Mouse (Mus musculus) MEL (cell line): ENCODE measurements around the gene Tsfm. TPM values are rescaled to one million over a fixed set of nuclear protein-coding genes. Genes with fewer than 3 reads are reported as not detected.

Source experiments
- DNase-seq: peaks from one replicate; pipeline ENCODE4 v3.0.0; 2011; ENCODE audit warnings: low read depth, low spot score
- H3K27ac ChIP-seq: 2 replicates; pipeline ENCODE4 v1.5.1; 2012; ENCODE audit warnings: low read depth, mild to moderate bottlenecking, control low read depth, low read length, moderate library complexity; ENCODE audit not compliant: control insufficient read depth
- H3K27me3 ChIP-seq, 2 experiments: fragments of 150-350 bp in 1 of 2; sonication (generic) in 1 of 2; 2 replicates each; pipeline ENCODE4 v1.6.1; 2012; ENCODE audit warnings: low read length in 2 of 2, mild to moderate bottlenecking in 2 of 2, improper control_type of control experiment in 1 of 2, moderate library complexity in 1 of 2; ENCODE audit not compliant: insufficient read depth in 2 of 2, control insufficient read depth in 1 of 2
- H3K36me3 ChIP-seq, 2 experiments: 2 replicates each; pipeline ENCODE4 v1.6.1; 2012 to 2014; ENCODE audit warnings: low read length in 2 of 2, improper control_type of control experiment in 1 of 2, inconsistent platforms in 1 of 2, mild to moderate bottlenecking in 1 of 2; ENCODE audit not compliant: insufficient read depth in 2 of 2, control insufficient read depth in 1 of 2
- H3K4me1 ChIP-seq, 2 experiments: fragments of 150-350 bp in 1 of 2; sonication (generic) in 1 of 2; 2 replicates each; pipeline ENCODE4 v1.6.1; 2012; ENCODE audit warnings: low read length in 2 of 2, improper control_type of control experiment in 1 of 2, mild to moderate bottlenecking in 1 of 2; ENCODE audit not compliant: insufficient read depth in 2 of 2, control insufficient read depth in 1 of 2
- H3K4me3 ChIP-seq, 2 experiments: fragments of 150-350 bp in 1 of 2; sonication (generic) in 1 of 2; 2 replicates each; pipeline ENCODE4 v1.5.1; 2012; ENCODE audit warnings: low read depth in 2 of 2, low read length in 2 of 2, mild to moderate bottlenecking in 2 of 2, moderate library complexity in 2 of 2, control low read depth in 1 of 2, improper control_type of control experiment in 1 of 2; ENCODE audit not compliant: control insufficient read depth in 1 of 2, insufficient read depth in 1 of 2
- H3K79me2 ChIP-seq: 2 replicates; pipeline ENCODE4 v1.6.1; 2012; ENCODE audit warnings: mild to moderate bottlenecking, low read length, moderate library complexity; ENCODE audit not compliant: control insufficient read depth, poor library complexity, insufficient read depth
- H3K9ac ChIP-seq: 2 replicates; pipeline ENCODE4 v1.6.1; 2012; ENCODE audit warnings: low read depth, mild to moderate bottlenecking, control low read depth, low read length, moderate library complexity; ENCODE audit not compliant: control insufficient read depth, poor library complexity, severe bottlenecking
- H3K9me3 ChIP-seq: fragments of 150-350 bp; sonication (generic); replicated peaks from 2 replicates; pipeline ENCODE4 v1.6.1; 2012; ENCODE audit warnings: mild to moderate bottlenecking, low read length, improper control_type of control experiment, moderate library complexity; ENCODE audit not compliant: insufficient read depth
- CHD2 ChIP-seq: IDR thresholded peaks from 2 replicates; pipeline ENCODE4 v1.6.1; 2011; ENCODE audit warnings: low read length, improper control_type of control experiment
- E2F4 ChIP-seq: IDR thresholded peaks from 2 replicates; pipeline ENCODE4 v1.6.1; 2011; ENCODE audit warnings: low read depth, low read length, improper control_type of control experiment, borderline replicate concordance
- ETS1 ChIP-seq: IDR thresholded peaks from 2 replicates; pipeline ENCODE4 v1.6.1; 2012; ENCODE audit warnings: low read depth, mild to moderate bottlenecking, inconsistent platforms, low read length, improper control_type of control experiment, moderate library complexity
- GATA1 ChIP-seq: IDR thresholded peaks from 2 replicates; pipeline ENCODE4 v1.6.1; 2011; ENCODE audit warnings: low read depth, low read length, improper control_type of control experiment
- MAFK ChIP-seq: IDR thresholded peaks from 2 replicates; pipeline ENCODE4 v1.6.1; 2011; ENCODE audit warnings: low read depth, mild to moderate bottlenecking, low read length, improper control_type of control experiment, borderline replicate concordance
- MAX ChIP-seq: IDR thresholded peaks from 2 replicates; pipeline ENCODE4 v1.6.1; 2011; ENCODE audit warnings: low read length, improper control_type of control experiment
- MAZ ChIP-seq: IDR thresholded peaks from 2 replicates; pipeline ENCODE4 v1.6.1; 2012; ENCODE audit warnings: low read depth, mild to moderate bottlenecking, inconsistent platforms, low read length, improper control_type of control experiment
- MEF2A ChIP-seq: IDR thresholded peaks from 2 replicates; pipeline ENCODE4 v1.6.1; 2014; ENCODE audit warnings: low read depth, mild to moderate bottlenecking, inconsistent platforms, low read length, improper control_type of control experiment; ENCODE audit not compliant: poor library complexity, insufficient replicate concordance, severe bottlenecking; ENCODE audit errors: extremely low read depth
- MXI1 ChIP-seq: IDR thresholded peaks from 2 replicates; pipeline ENCODE4 v1.6.1; 2011; ENCODE audit warnings: mild to moderate bottlenecking, low read depth, low read length, improper control_type of control experiment
- MYB ChIP-seq: IDR thresholded peaks from 2 replicates; pipeline ENCODE4 v1.6.1; 2011; ENCODE audit warnings: mild to moderate bottlenecking, low read depth, low read length, improper control_type of control experiment
- MYC ChIP-seq: IDR thresholded peaks from 2 replicates; pipeline ENCODE4 v1.6.1; 2011; ENCODE audit warnings: low read depth, mild to moderate bottlenecking, low read length, improper control_type of control experiment, moderate library complexity
- POLR2A ChIP-seq, 2 experiments: IDR thresholded peaks; 2 replicates each; pipeline ENCODE4 v1.6.1; 2011 to 2012; ENCODE audit warnings: low read length in 2 of 2, mild to moderate bottlenecking in 2 of 2, control low read depth in 1 of 2, improper control_type of control experiment in 1 of 2, low read depth in 1 of 2, moderate library complexity in 1 of 2; ENCODE audit not compliant: control insufficient read depth in 1 of 2, insufficient read depth in 1 of 2, poor library complexity in 1 of 2
- TBP ChIP-seq: IDR thresholded peaks from 2 replicates; pipeline ENCODE4 v1.8.0; 2011; ENCODE audit warnings: low read depth, low read length, improper control_type of control experiment
- USF1 ChIP-seq: IDR thresholded peaks from 2 replicates; pipeline ENCODE4 v1.6.1; 2014; ENCODE audit warnings: low read depth, mild to moderate bottlenecking, inconsistent platforms, low read length, improper control_type of control experiment, moderate library complexity
- USF2 ChIP-seq, 2 experiments: IDR thresholded peaks; 2 replicates each; pipeline ENCODE4 v1.6.1; 2011 to 2012; ENCODE audit warnings: improper control_type of control experiment in 2 of 2, low read length in 2 of 2, borderline replicate concordance in 1 of 2, inconsistent platforms in 1 of 2, low read depth in 1 of 2, mild to moderate bottlenecking in 1 of 2; ENCODE audit not compliant: insufficient read depth in 1 of 2
- ZMIZ1 ChIP-seq: IDR thresholded peaks from 2 replicates; pipeline ENCODE4 v1.6.1; 2012; ENCODE audit warnings: low read depth, mild to moderate bottlenecking, inconsistent platforms, low read length, improper control_type of control experiment, moderate library complexity
- polyA plus RNA-seq, 2 experiments: library from polyadenylated mRNA; stranded (reverse) in 1 of 2; unstranded in 1 of 2; fragments of >175 nt in 1 of 2; fragments of >200 nt in 1 of 2; gene quantifications; 2 replicates each; pipeline versions ENCODE4 v1.2.1 to v1.2.4; 2012; ENCODE audit warnings: low replicate concordance in 2 of 2, low read depth in 1 of 2; ENCODE audit not compliant: insufficient read length in 2 of 2, insufficient read depth in 1 of 2, missing spikeins in 1 of 2
- total RNA-seq: library from RNA; depleted of rRNA; stranded (reverse); fragments of 300-350 nt; gene quantifications from 2 replicates; pipeline ENCODE4 v1.2.3, GENCODE M21; 2012

Gene Tsfm
- total and polyA plus RNA-seq, 3 experiments: 84.7 to 90.0 TPM; not detected in 1

GRCm38 (mm10) chr10:127079665-127080391 lies 49.2 kb upstream of the Tsfm start:
- no peaks in the 10 kb centered on the region for H3K27me3 ChIP-seq
- H3K27ac ChIP-seq: no peak overlapping the region
- H3K9ac ChIP-seq: no peak overlapping the region
- H3K36me3 ChIP-seq: no peaks in the 10 kb centered on the region
- no peak overlapping the region for H3K4me3 ChIP-seq
- TF ChIP-seq MYC: no peak
- no peak for TF ChIP-seq MAZ
- no peak for TF ChIP-seq POLR2A (IDR thresholded peaks at IDR 0.05; ENCODE audit: control insufficient read depth in 1 of 2, insufficient read depth in 1 of 2, low read depth in 1 of 2, low read length in 2 of 2, poor library complexity in 1 of 2)
- TF ChIP-seq MAX: no peak
- TF ChIP-seq MAFK: no peak
- TF ChIP-seq MYB: no peak
- TF ChIP-seq CHD2: no peak
- TF ChIP-seq ETS1: no peak
- TF ChIP-seq USF1: no peak
- no peak for TF ChIP-seq E2F4
- TF ChIP-seq MEF2A: no peak
- no peak for TF ChIP-seq MXI1
- no peak for TF ChIP-seq USF2 (IDR thresholded peaks at IDR 0.05; ENCODE audit: borderline replicate concordance in 1 of 2, insufficient read depth in 1 of 2, low read depth in 1 of 2, low read length in 2 of 2)
- TF ChIP-seq GATA1: no peak
- TF ChIP-seq TBP: no peak
- H3K79me2 ChIP-seq: no peaks in the 10 kb centered on the region
- H3K4me1 ChIP-seq: no peaks in the 10 kb centered on the region
- H3K9me3 ChIP-seq: no peaks in the 10 kb centered on the region
- DNase-seq: no peak

GRCm38 (mm10) chr10:127078677-127079575 lies 48.3 kb upstream of the Tsfm start:
- no peaks in the 10 kb centered on the region for H3K36me3 ChIP-seq
- no peaks in the 10 kb centered on the region for H3K4me1 ChIP-seq
- no peak overlapping the region for H3K4me3 ChIP-seq
- no peak overlapping the region for H3K9ac ChIP-seq
- no peak for DNase-seq
- no peaks in the 10 kb centered on the region for H3K9me3 ChIP-seq
- H3K79me2 ChIP-seq: no peaks in the 10 kb centered on the region
- H3K27ac ChIP-seq: no peak overlapping the region
- H3K27me3 ChIP-seq: no peaks in the 10 kb centered on the region
- TF ChIP-seq ZMIZ1: no peak
- no peak for TF ChIP-seq USF1
